Mouse (Mus musculus) myocyte (in vitro differentiated cells): Measurements from ENCODE around the gene Brsk2. TPM values are rescaled to one million over a fixed set of nuclear protein-coding genes. Genes with fewer than 3 reads are reported as not detected.

Experiments
- H3K27me3 ChIP-seq: one replicate; pipeline ENCODE4 v1.6.1; 2011; ENCODE audit not compliant: control insufficient read depth, insufficient read depth, insufficient read length
- H3K36me3 ChIP-seq: one replicate; pipeline ENCODE4 v1.6.1; 2011; ENCODE audit not compliant: control insufficient read depth, insufficient read depth
- H3K4me2 ChIP-seq: one replicate; pipeline ENCODE4 v1.6.1; 2011; ENCODE audit warnings: low read depth, control low read depth
- H3K4me3 ChIP-seq: one replicate; pipeline ENCODE4 v1.5.1; 2011; ENCODE audit warnings: mild to moderate bottlenecking, control low read depth, moderate library complexity
- H3K79me2 ChIP-seq: one replicate; pipeline ENCODE4 v1.6.1; 2011; ENCODE audit not compliant: control insufficient read depth, insufficient read depth
- H3ac ChIP-seq: one replicate; pipeline ENCODE4 v1.6.1; 2011; ENCODE audit not compliant: control insufficient read depth, insufficient read length
- CEBPB ChIP-seq: IDR thresholded peaks from 2 replicates; pipeline ENCODE4 v1.6.1; 2011; ENCODE audit warnings: mild to moderate bottlenecking, moderate library complexity; ENCODE audit not compliant: poor library complexity, insufficient read depth, severe bottlenecking
- E2F4 ChIP-seq: IDR thresholded peaks from one replicate; pipeline ENCODE4 v1.6.1; 2011; ENCODE audit warnings: mild to moderate bottlenecking, control low read depth, moderate library complexity; ENCODE audit not compliant: insufficient read depth
- MAX ChIP-seq: IDR thresholded peaks from one replicate; pipeline ENCODE4 v1.6.1; 2011; ENCODE audit warnings: low read depth, mild to moderate bottlenecking, control low read depth
- MYOD1 ChIP-seq, 3 experiments: IDR thresholded peaks; one replicate each; pipeline ENCODE4 v1.6.1; 2011; ENCODE audit warnings: control low read depth in 2 of 3, low read depth in 2 of 3, mild to moderate bottlenecking in 2 of 3, moderate library complexity in 1 of 3; ENCODE audit not compliant: insufficient read length in 2 of 3, control insufficient read depth in 1 of 3
- MYOG ChIP-seq, 3 experiments: IDR thresholded peaks; one replicate each; pipeline ENCODE4 v1.6.1; 2011; ENCODE audit warnings: control low read depth in 2 of 3, low read depth in 2 of 3, mild to moderate bottlenecking in 2 of 3; ENCODE audit not compliant: insufficient read length in 2 of 3, control insufficient read depth in 1 of 3, insufficient read depth in 1 of 3
- POLR2A ChIP-seq: IDR thresholded peaks from one replicate; pipeline ENCODE4 v1.6.1; 2011; ENCODE audit warnings: low read depth, mild to moderate bottlenecking, control low read depth, moderate library complexity; ENCODE audit not compliant: insufficient read length
- POLR2AphosphoS2 ChIP-seq: IDR thresholded peaks from one replicate; pipeline ENCODE4 v1.6.1; 2011; ENCODE audit warnings: low read depth, control low read depth; ENCODE audit not compliant: insufficient read length
- REST ChIP-seq: IDR thresholded peaks from one replicate; pipeline ENCODE4 v1.6.1; 2011; ENCODE audit warnings: mild to moderate bottlenecking, control low read depth, moderate library complexity; ENCODE audit not compliant: insufficient read depth, insufficient read length
- SRF ChIP-seq: IDR thresholded peaks from one replicate; pipeline ENCODE4 v1.6.1; 2011; ENCODE audit warnings: low read depth; ENCODE audit not compliant: control insufficient read depth, insufficient read length
- TCF12 ChIP-seq: IDR thresholded peaks from one replicate; pipeline ENCODE4 v1.6.1; 2011; ENCODE audit warnings: mild to moderate bottlenecking, control low read depth; ENCODE audit not compliant: poor library complexity, insufficient read depth, severe bottlenecking
- TCF3 ChIP-seq: IDR thresholded peaks from one replicate; pipeline ENCODE4 v1.6.1; 2011; ENCODE audit warnings: low read depth, control low read depth; ENCODE audit not compliant: insufficient read length
- USF1 ChIP-seq: IDR thresholded peaks from one replicate; pipeline ENCODE4 v1.6.1; 2011; ENCODE audit warnings: low read depth, mild to moderate bottlenecking, control low read depth, moderate library complexity
- polyA plus RNA-seq: library from polyadenylated mRNA; unstranded; fragments of >200 nt; fragmentation: generic; extraction: Trizol; gene quantifications from one replicate; pipeline ENCODE4 v1.2.1, GENCODE M21; 2012; ENCODE audit warnings: missing spikeins

Gene Brsk2
- polyA plus RNA-seq, 1 experiment: 0.05 TPM

DNA sequence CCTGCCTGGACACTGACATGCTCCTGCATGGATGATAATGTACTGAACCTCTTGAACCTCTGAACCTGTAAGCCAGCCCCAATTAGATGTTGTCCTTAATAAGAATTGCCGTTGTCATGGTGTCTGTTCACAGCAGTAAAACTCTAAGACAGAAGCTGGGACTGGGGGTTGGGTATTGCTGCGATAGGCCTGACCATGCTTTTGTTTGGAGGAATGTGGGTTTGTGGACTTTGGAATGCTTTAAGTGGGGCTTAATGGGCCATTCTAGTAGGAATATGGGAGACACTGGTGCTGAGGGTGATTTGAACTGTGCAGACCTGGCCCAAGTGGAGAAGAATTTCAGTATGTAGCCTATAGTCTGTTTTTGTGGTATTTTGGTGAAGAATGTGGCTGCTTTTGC is 95.8 kb downstream of the Brsk2 start:
- no peak overlapping the region for H3K4me3 ChIP-seq
- peaks cover 27% of the 10 kb centered on the region for H3K79me2 ChIP-seq
- no peak overlapping the region for H3ac ChIP-seq

DNA sequence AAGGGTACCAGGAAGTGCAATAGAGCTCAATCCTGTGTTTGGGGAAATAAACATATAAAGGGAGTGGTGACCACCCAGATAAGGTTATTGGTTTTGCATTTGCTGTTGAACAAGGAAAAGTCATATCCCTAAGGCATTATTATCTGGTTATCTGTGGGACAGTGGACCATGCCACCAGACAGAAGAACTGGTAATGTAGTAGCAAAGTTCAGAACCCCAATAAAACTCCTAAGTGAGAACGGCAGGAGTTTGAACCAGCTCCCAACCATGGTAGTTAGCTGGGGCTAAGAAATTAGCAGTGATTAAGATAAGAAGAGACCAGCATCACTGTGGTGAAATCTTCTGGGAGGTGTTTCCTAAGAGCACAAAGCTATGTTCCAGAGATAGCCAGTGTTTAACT is 96.4 kb downstream of the Brsk2 start:
- H3ac ChIP-seq: no peak overlapping the region
- H3K4me3 ChIP-seq: no peak overlapping the region
- no peak overlapping the region for H3K4me2 ChIP-seq
- H3K27me3 ChIP-seq: no peaks in the 10 kb centered on the region
- H3K36me3 ChIP-seq: peaks cover 9% of the 10 kb centered on the region
- TF ChIP-seq USF1 (no peak), TCF3 (no peak), REST (no peak), MAX (no peak), POLR2A (no peak), MYOG (IDR thresholded peaks at IDR 0.05; ENCODE audit: control insufficient read depth in 1 of 3, insufficient read depth in 1 of 3, insufficient read length in 2 of 3, low read depth in 2 of 3) (no peak), MYOD1 (IDR thresholded peaks at IDR 0.05; ENCODE audit: control insufficient read depth in 1 of 3, insufficient read length in 2 of 3, low read depth in 2 of 3) (no peak), E2F4 (no peak), CEBPB (no peak), SRF (no peak), TCF12 (no peak), POLR2AphosphoS2 (no peak)
- H3K79me2 ChIP-seq: peaks cover 32% of the 10 kb centered on the region

More for the DNA sequence above, 95.8 kb downstream of the Brsk2 start:
- peaks cover 9% of the 10 kb centered on the region for H3K36me3 ChIP-seq
- no peaks in the 10 kb centered on the region for H3K27me3 ChIP-seq
- no peak overlapping the region for H3K4me2 ChIP-seq
- TF ChIP-seq MYOD1 (IDR thresholded peaks at IDR 0.05; ENCODE audit: control insufficient read depth in 1 of 3, insufficient read length in 2 of 3, low read depth in 2 of 3) (no peak), SRF (no peak), MYOG (IDR thresholded peaks at IDR 0.05; ENCODE audit: control insufficient read depth in 1 of 3, insufficient read depth in 1 of 3, insufficient read length in 2 of 3, low read depth in 2 of 3) (no peak), TCF3 (no peak), E2F4 (no peak), REST (no peak)

DNA sequence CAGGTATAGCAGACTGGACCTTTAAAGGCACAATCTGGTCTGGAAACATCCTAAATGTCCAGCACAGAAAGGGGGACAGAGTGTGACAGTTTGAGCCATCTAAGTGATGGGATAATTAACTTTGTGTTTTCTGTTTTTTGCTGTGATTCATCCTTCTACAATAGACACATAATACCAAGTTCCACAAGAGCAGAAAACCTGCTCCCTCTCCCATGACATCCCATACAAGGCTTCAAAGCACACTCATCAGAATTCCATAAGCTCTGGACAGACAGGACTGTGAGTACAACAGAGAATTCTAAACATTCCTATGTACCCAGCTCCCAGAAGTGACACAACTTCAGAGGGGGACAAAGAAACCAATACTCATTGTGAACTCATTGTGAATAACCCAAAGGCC is 101.0 kb downstream of the Brsk2 start:
- Histone ChIP-seq H3K4me2 (no peak overlapping the region), H3K36me3 (peaks cover 9% of the 10 kb centered on the region), H3K4me3 (no peak overlapping the region), H3K27me3 (no peaks in the 10 kb centered on the region), H3ac (no peak overlapping the region), H3K79me2 (peaks cover 35% of the 10 kb centered on the region)
- TF ChIP-seq POLR2AphosphoS2: no peak
- TF ChIP-seq SRF: no peak
- no peak for TF ChIP-seq MYOD1 (IDR thresholded peaks at IDR 0.05; ENCODE audit: control insufficient read depth in 1 of 3, insufficient read length in 2 of 3, low read depth in 2 of 3)
- TF ChIP-seq E2F4: no peak
- no peak for TF ChIP-seq POLR2A
- no peak for TF ChIP-seq TCF3
- TF ChIP-seq REST: no peak

Other genes starting within 250 kb of the Brsk2 start
- not detected for gene Muc5ac, start 160.8 kb upstream of the Brsk2 start, polyA plus RNA-seq
- gene Muc5b, start 110.7 kb upstream of the Brsk2 start, polyA plus RNA-seq: 0.01 TPM
- gene Tollip, start 31.2 kb upstream of the Brsk2 start, polyA plus RNA-seq: 47.1 TPM
- 39.2 TPM for gene Mob2, start 111.3 kb downstream of the Brsk2 start, polyA plus RNA-seq
- gene Dusp8, start 146.1 kb downstream of the Brsk2 start, polyA plus RNA-seq: 9.1 TPM
- not detected for gene Gm45618, start 171.0 kb downstream of the Brsk2 start, polyA plus RNA-seq
- gene Gm39115, start 186.3 kb downstream of the Brsk2 start, polyA plus RNA-seq: not detected
- not detected for gene Gm45337, start 194.9 kb downstream of the Brsk2 start, polyA plus RNA-seq
- gene Gm29735, start 207.4 kb downstream of the Brsk2 start, polyA plus RNA-seq: not detected
- not detected for gene Gm4553, start 216.0 kb downstream of the Brsk2 start, polyA plus RNA-seq
- not detected for gene Krtap5-2, start 226.3 kb downstream of the Brsk2 start, polyA plus RNA-seq
- not detected for gene Gm10153, start 240.6 kb downstream of the Brsk2 start, polyA plus RNA-seq